In the genomic region with DNA sequence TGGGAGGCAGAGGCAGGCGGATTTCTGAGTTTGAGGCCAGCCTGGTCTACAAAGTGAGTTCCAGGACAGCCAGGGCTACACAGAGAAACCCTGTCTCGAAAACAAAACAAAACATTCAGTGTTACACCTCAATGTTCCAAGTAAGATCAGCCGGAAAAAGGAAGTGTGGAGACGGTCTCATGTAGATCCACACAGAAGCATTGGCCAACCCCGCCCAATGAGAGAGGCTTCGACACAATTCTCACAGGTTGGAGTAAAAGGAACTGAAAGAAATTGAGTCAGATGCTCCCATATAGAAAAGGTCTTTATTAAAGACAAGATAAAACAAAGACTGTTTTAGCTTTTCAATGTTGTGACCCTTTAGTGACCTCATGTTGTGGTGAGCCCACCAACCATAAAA, we compare ENCODE assay signal across 27 mouse cellular contexts.
DNase-seq lines count a peak whose midpoint lies in the region; ATAC-seq and TF ChIP-seq lines count a peak whose summit lies in the region.
"Had no signal": no experiment of that assay in that cellular context is flagged by ENCODE, and none has a peak within 500 bp of the region (broad histone marks: within the 10 kb centered on the region; RNA-seq: fewer than 3 reads in every experiment).

No protein-coding gene starts in this region.

- no peak for TF ChIP-seq POLR2A in liver, adult 2 months (IDR thresholded peaks at IDR 0.05; ENCODE audit: extremely low read depth, insufficient read depth, low read length)

- no peak for DNase-seq in liver, adult 2 months (ENCODE audit: extremely low read depth, low read depth, low spot score)
- no peak for DNase-seq in liver
- DNase-seq in retina, embryonic 14.5 days (ENCODE audit: low spot score): no peak
- no peak for DNase-seq in kidney, adult 18-20 months
- DNase-seq: adrenal gland, adult 8-10 months; cerebellum, adult 11 months; cerebellum, adult 9-10 months; heart, postnatal 36 days; kidney, postnatal 25 days; lung, postnatal 4 days; right cerebral cortex, postnatal 25 days; spleen, adult 18-20 months; thymus, postnatal 4 days had no signal

- peak overlapping the region; percentile 68; the same call in 1 of the 2 replicates for H3K27ac ChIP-seq in liver, adult 2 months (replicated peaks; ENCODE audit: insufficient read depth, low read depth, low read length)
- H3K27ac ChIP-seq: embryonic facial prominence, embryonic 13.5 days; forebrain, embryonic 10.5 days; forebrain, embryonic 15.5 days; hindbrain, embryonic 12.5 days; hindbrain, postnatal 0 days; neural tube, embryonic 13.5 days; stomach, postnatal 0 days had no signal

- peaks cover 36% of the 10 kb centered on the region for H3K36me3 ChIP-seq in liver, adult 2 months (ENCODE audit: control insufficient read depth, insufficient read depth, low read length)
- H3K36me3 ChIP-seq: embryonic facial prominence, embryonic 13.5 days; forebrain, embryonic 10.5 days; forebrain, embryonic 15.5 days; G1E; hindbrain, embryonic 12.5 days; neural tube, embryonic 13.5 days had no signal

- H3K79me2 ChIP-seq in liver, adult 2 months (ENCODE audit: control insufficient read depth, insufficient read depth, low read length): peaks cover 39% of the 10 kb centered on the region

- WGBS in liver, adult 2 months: 88% methylated on average over 6 of the region's 6 CpGs

- H3K4me1 ChIP-seq in liver, adult 2 months (ENCODE audit: control insufficient read depth, insufficient read depth, low read length): peaks cover 43% of the 10 kb centered on the region
- H3K4me1 ChIP-seq: embryonic facial prominence, embryonic 13.5 days; forebrain, embryonic 10.5 days; forebrain, embryonic 15.5 days; hindbrain, embryonic 12.5 days; neural tube, embryonic 13.5 days had no signal

- TF ChIP-seq CTCF in liver, adult 2 months (IDR thresholded peaks at IDR 0.05; ENCODE audit: low read depth, low read length): no peak

- H3K4me3 ChIP-seq in liver, adult 2 months (ENCODE audit: insufficient read depth, low read depth, low read length): no peak overlapping the region
- H3K4me3 ChIP-seq: embryonic facial prominence, embryonic 13.5 days; forebrain, embryonic 10.5 days; forebrain, embryonic 15.5 days; hindbrain, embryonic 12.5 days; myocyte; neural tube, embryonic 13.5 days had no signal

- H3K27me3 ChIP-seq in liver, adult 2 months (ENCODE audit: control insufficient read depth, insufficient read depth, low read length): no peaks in the 10 kb centered on the region
- H3K27me3 ChIP-seq: embryonic facial prominence, embryonic 13.5 days; forebrain, embryonic 15.5 days; hindbrain, embryonic 12.5 days; neural tube, embryonic 13.5 days had no signal

- peak; percentile 46 for ATAC-seq in common myeloid progenitor, adult 5-6 weeks (replicated peaks; ENCODE audit: low read depth, poor library complexity, severe bottlenecking)
- ATAC-seq in megakaryocyte, adult 5-6 weeks (ENCODE audit: poor library complexity, severe bottlenecking): peak; percentile 76
- no peak for ATAC-seq in cerebellum, adult (ENCODE audit: insufficient number of reproducible peaks, low FRiP score, low TSS enrichment)
- ATAC-seq: forebrain, embryonic 15.5 days; hindbrain, postnatal 0 days; intestine, embryonic 16.5 days; midbrain, embryonic 16.5 days had no signal

- no peak overlapping the region for H3K9ac ChIP-seq in liver, adult 2 months (ENCODE audit: low read depth, low read length)
- H3K9ac ChIP-seq: embryonic facial prominence, embryonic 13.5 days; forebrain, embryonic 15.5 days; hindbrain, embryonic 12.5 days; neural tube, embryonic 13.5 days had no signal
